Mouse (Mus musculus): ENCODE measurements around the gene C1qb.

The C1qb gene

GRCm38 (mm10) chr4:136886101-136886500, at the start of gene C1qb:
C1qb (minus strand) TSS chr4:136886187.
- no peak for DNase-seq (ENCODE audit: low spot score)

DNA sequence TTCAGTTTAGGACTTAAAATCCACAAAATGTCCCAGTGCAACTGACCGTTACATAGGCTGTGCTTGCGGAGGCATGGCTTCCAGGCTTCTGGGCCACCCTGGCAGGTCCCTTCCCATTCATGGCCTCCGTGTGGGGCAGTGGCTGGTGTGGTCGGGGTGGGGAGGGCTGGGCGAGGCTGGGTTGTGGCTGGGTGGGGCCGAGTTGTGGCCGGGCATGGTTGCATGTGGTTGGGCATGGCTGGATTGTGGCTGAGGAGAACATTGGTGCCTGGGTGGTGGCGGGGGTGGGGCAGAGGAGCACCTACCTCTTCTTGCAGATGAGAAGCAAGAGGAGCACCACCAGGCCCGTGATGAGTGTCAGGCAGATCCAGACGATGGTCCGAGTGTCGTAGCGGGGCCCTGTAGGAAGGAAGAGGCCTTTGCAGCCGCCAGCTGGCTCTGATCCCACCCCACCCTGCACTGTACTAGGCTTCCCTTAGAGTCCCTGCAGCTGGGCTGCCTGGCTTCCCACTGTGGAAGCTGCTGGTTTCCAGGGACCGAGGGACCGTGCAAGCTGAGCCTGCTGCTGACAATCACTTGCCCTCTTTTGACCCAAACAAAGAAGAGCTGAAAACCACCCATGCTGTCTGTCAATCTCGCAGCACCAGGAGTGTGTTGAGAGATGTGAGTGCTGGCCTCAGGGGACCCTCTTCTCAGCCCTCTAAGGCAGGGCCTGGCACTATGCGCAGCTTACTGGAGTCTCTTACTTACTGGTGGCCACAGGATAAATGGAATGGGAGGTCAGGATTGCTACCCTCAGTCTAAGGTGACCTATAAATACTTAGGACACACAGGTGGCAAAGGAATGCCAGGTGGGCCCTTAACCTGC, 49.0 kb upstream of the C1qb start:
- no peak for DNase-seq (ENCODE audit: low spot score)

GRCm38 (mm10) chr4:136930474-136930873, 44.5 kb upstream of the C1qb start:
- no peak for DNase-seq (ENCODE audit: low spot score)

GRCm38 (mm10) chr4:136928928-136929327, 42.9 kb upstream of the C1qb start:
- peak; percentile 82 for DNase-seq (ENCODE audit: low spot score)

GRCm38 (mm10) chr4:136925804-136926203, 39.8 kb upstream of the C1qb start:
- DNase-seq (ENCODE audit: low spot score) = no peak

DNA sequence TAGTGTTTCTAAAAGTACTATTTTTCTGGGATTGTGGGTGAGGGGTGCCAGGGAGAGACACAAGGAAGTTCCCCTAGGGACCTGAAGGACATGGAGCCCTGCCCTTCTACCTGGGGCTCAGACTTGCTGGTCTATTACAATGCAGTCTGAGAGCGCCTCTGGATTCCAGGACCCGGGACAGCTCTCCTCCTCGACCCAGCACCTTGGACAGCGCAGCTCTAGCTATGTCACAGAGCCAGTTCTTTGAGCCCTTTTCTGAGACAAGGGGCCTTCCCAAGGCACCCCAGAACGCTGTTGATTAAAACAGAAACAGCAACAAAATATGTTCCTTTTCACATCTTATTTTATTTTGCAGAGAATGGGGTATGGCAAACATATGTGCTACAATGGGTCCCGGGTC, 38.5 kb upstream of the C1qb start:
- peak; percentile 88 for DNase-seq (ENCODE audit: low spot score)

DNA sequence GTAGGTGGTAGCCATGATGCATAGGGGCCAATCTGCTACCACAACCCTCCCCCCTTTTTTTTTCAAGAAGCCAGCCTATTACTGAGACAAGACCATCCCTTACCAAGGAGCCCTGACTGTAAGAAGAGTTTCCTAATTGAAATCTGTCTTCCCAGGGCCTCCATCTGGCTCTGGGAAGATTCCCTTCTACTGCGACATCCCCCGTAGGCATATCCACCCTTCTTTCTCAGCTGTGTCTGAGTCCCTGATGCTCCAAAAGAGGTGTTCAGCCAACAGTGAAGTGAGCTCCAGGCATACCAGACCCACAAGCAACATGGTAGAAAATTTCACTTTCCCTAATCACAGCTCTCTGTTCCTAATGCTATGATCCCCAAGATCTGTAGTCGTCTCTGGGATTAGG, 33.5 kb upstream of the C1qb start:
- no peak for DNase-seq (ENCODE audit: low spot score)

GRCm38 (mm10) chr4:136918834-136919233, 32.8 kb upstream of the C1qb start:
- no peak for DNase-seq (ENCODE audit: low spot score)

GRCm38 (mm10) chr4:136917165-136917524, 31.2 kb upstream of the C1qb start:
- no peak for DNase-seq (ENCODE audit: low spot score)

DNA sequence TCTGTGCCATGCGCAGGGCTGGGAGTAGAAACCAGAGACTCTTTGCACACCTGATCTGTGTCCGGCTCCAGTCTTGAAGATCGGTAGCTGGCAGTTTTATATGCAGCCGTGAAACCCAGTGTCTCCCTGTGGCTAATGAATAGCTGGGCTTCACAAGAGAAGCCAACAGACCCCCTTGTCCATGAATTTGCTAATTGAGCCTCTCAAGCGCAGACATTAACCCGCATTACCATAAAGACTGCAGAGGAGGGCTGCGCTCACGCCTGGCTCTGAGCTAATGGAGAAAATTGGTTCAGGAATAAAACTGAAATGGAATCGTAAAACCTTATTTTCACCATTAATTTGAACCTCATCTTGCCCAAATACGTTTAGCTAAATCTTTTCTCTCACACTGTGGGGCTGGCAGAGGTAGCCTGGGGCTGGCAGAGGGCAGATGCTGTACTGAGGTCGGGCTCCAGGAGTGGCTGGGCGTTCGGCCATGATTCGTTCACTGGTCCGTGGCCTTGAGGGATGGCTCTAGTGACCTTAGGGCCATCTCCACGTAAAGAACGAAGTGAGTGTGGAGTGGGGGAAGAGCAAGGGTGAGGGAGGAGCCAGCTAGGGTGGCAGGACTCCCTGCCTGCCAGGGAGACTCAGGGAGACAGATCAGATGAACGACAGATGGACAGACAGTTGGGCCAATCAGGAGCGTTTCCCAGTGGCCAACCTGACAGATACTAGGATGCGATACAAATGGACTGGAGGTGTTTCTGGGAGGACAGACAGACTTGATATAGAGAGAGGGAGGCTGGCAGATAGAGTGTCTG, 30.6 kb upstream of the C1qb start:
- no peak for DNase-seq (ENCODE audit: low spot score)

DNA sequence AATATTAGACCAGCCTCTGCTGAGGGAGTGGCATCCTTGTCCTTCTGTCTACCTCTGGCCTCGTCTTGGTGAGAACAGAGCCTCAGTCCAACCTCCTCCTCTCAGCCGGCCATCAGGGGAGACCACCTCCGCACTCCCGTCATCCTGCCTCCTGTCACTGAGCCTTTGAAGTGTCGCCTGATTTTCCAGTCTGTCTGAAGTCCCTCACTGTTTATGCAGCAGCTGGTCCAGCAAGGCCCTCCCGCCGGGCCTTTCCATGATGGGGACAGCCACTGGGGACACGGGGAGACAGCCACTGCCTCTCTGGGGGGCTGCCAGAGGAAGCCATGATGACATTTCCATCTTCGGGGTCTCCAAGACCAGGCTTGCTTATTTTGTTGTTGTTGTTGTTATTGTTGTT, 26.9 kb upstream of the C1qb start:
- DNase-seq (ENCODE audit: low spot score) = peak; percentile 12

DNA sequence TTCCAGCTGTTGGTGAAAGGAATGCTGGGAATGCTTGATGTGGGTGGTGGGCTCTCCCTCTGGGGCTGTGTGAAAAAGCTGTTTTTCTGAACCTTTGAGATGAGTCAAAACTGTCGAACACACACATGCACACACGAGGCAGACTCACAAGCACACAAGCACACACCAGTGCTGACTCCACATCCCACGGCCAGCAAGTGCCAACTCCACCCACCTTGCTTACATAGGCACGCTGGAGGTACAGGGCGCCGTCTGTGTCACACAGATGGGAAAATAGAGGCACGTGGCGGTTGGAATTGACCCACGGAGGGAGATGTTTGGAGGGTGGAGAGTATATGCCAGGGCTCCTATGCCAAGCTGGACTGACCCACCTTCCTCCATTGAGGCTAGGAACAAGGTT, 25.8 kb upstream of the C1qb start:
- no peak for DNase-seq (ENCODE audit: low spot score)

DNA sequence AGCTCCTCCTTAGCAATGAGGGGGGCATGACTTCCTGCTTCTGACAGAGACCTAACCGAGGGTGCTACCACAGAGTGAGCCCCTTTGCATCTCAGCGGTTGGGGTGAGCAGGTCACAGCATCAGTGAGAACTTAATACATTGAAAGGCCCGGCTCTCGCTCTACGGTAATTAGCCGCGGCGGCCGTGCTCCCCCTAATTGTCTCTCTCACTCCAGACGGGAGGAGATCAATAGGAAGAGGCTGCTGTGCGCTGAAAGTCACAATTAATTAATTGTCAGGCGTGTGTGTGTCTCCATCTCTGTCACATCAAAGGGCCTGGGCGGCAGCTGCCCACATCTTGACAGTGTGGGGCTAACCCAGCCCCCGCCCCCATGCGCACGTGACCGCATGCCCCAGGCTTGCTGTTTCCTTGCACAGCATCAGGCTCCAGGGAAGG, 25.2 kb upstream of the C1qb start:
- peak; percentile 42 for DNase-seq (ENCODE audit: low spot score)

- DNase-seq (ENCODE audit: low spot score) = no peak
These were observed 21.8 kb upstream of the C1qb start for GRCm38 (mm10) chr4:136907809-136908208.

DNA sequence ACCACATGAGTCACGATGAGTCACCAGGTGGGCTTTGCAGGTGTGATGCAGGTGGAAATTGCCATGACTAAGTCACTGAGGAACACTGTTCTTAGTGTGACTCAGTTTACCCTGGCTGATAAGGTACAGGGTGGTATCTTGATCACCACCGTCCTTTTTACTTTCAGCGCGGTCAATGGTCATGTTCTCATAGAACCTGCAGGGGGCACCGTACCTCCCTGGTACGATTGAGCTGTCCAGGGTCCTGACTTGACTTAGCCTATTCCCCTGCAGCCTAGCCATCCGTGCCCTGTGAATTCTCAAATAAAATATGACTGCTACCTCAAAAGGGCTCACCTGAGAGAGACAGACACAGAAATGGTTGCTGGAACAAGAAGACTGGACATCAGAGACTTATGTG, 21.0 kb upstream of the C1qb start:
- DNase-seq (ENCODE audit: low spot score) = peak; percentile 91

DNA sequence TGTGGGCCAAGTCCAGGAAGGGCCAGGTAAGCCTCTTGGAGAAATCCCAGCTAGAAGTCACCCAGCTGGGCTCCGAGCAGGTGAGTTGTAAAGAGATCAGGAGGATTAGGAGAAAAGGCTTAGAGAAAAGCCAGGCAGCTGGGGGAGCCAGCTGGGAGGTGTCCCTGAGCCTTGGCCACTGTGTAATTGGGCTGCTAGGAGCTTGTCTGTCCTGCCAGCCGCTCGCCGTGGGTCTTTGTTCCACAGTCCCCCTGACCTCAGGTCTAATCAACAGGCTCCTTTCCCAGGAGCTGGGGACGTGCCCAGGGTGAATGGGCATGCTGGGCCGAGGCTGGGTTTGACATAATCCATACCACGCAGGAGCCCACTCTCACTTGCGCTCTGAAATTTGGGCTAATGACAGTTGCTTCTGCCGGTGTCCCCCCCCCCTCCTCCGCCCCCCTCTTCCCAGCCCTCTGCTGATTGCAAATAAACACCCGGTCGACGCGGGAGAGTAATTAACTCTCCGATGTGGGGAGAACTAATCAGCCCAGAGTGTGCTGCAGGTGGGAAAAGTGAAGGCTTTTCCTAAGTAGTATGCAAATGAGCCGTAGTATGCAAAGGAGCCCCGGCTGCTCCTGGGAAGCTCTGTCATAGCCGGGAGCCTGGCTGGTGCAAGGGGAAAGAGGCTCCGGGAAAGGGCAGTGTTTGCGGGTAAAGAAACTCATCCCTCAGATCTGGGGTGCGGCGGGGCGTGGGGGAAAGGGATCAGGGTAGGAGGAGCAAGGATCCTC, 19.0 kb upstream of the C1qb start:
- peak; percentile 24 for DNase-seq (ENCODE audit: low spot score)

GRCm38 (mm10) chr4:136899154-136899553, 13.2 kb upstream of the C1qb start:
- peak; percentile 29 for DNase-seq (ENCODE audit: low spot score)

DNA sequence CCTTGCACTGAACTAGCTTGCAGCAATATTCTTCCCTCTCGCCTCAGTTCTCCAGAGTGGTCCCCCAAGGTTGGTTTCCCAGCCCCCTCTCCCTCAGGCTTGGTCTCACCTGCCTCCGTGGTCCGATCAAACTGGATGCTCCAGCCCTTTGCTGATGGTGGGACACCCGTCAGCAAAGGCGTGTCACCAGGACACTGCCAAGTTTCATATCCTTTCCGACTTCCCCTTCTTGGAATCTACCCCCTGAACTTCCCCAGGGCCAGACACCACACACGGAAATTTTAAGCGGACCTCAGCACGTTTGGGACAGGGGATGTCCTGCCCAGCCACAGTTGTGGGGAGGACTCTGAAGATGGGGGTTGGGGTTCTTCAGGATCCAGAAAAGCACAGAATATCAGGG, 12.7 kb upstream of the C1qb start, which contains the start of gene C1qa:
Gene C1qa (minus strand): TSS at position 167 of the 400 bp plus-strand sequence.
- no peak for DNase-seq (ENCODE audit: low spot score)

DNA sequence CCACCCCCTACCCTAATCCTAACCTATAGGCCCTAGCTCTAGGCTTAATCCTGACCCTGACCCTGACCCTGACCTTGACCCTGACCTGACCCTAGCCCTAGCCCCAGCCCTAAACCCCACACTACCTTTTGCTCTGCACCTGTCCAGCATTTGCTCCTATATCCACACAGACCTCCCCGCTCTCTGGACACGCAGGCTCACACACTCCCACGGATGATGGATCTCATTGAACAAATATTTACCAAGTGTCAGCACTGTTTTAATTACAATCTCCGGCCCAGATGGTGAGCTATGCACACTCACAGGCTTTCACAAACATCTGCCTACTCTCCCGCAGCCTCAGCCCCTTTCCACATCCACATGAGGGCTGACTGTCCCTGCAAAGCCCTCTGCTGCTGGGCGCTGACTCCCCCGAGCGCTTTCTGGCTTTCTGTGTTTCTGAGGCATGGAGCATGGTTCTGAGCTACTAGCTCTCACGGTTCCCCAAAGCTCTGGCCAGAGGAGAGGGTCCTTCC, 12.2 kb upstream of the C1qb start:
- DNase-seq (ENCODE audit: low spot score) = no peak

GRCm38 (mm10) chr4:136896461-136896860, 10.5 kb upstream of the C1qb start:
- no peak for DNase-seq (ENCODE audit: low spot score)

DNA sequence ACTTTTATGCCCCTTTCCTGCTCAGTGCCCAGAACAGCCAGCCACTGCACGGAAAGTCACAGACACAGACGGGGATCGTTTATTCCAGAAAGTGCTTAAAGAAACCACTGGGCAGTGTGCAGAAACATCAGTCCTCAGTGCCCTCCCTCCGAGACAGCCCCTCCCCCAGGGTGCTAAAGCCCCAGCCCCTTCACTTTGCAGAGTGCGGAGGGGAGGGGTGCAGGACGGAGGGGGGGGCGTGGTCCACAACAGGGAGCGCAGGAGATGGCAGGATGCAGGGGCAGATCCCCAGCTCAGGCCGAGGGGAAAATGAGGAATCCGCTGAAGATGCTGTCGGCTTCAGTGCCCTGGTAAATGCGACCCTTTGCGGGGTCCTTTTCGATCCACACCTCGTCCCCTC, 9.9 kb upstream of the C1qb start:
- DNase-seq (ENCODE audit: low spot score) = peak; percentile 23

DNA sequence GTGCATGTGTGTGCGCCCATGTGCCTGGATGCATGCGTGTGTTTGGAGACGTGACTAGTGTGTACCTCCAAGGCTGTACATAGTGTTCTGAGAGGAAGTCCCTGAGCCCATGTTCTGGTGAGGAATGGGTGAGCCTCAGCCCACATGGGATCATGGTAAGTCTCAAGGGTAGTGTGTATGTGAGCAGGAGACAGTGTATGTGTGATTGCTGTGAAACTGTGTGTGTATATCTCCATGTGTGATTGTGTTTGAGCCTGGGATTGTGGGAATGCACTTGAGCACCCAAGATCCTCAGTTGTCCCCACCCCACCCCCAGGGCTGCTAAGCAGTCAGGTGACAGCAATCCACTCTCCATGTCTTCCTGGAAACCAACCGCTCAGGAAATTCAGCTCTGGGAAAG, 8.8 kb upstream of the C1qb start:
- DNase-seq (ENCODE audit: low spot score) = no peak

Data from embryo, embryonic 10.5 days (tissue).